Mouse (Mus musculus) CD4-positive naive resting alpha-beta T cell, adult 57 days (primary cell): ENCODE data around the gene Tmem260. TPM values are rescaled to one million over a fixed set of nuclear protein-coding genes. Genes with fewer than 3 reads are reported as not detected.

Experiments
- total RNA-seq: library from RNA; stranded (reverse); gene quantifications from one replicate; pipeline ENCODE4 v1.2.4, GENCODE M21; 2023

Tmem260 gene
- total RNA-seq: 33.9 TPM

DNA sequence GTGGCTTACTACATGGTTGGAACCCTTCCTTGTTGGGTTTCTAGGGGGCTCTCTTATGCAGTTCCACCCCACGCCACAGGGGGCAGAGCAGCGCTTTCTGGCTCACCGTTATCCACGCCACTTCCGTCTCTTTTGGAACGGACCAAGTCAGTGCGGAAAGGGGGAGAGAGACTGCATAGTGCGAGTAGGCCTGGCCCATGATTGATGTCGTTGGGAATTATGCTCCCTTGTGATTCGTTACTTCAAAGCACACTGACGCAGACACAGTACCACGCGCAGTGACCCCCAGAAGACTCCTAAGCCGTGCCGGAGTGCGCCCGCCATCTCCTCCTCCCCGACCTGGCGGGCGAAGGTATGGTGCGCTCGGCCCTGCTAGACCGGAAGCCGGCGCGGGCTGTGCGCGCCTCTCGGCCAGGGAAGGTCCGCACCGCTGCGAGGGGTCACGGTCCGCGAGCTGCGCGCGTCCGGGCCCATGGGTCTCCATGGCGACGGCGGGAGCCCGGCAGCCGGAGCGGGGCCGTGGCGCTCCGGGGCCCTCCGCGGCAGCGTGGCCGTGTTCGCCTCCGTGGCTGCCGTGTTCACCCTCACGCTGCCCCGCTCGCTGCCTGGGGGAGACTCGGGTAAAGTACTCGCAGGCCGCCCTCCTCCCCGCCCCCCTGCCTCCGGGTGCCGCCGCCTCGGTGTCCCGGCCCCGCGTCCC, at the start of gene Tmem260:
Gene Tmem260, plus strand, starts transcription at position 141 of the 700 bp plus-strand sequence.

Other genes starting within 250 kb of the Tmem260 start
- gene Otx2, start 227.7 kb downstream of the Tmem260 start, total RNA-seq: not detected